Mouse (Mus musculus): ENCODE measurements at regions not wholly inside any gene's neighbourhood (a gene's known extent, or its start where the extent isn't known, plus 50 kb on each side); places are given as distances from the start of the nearest gene placed in this dataset.

DNA sequence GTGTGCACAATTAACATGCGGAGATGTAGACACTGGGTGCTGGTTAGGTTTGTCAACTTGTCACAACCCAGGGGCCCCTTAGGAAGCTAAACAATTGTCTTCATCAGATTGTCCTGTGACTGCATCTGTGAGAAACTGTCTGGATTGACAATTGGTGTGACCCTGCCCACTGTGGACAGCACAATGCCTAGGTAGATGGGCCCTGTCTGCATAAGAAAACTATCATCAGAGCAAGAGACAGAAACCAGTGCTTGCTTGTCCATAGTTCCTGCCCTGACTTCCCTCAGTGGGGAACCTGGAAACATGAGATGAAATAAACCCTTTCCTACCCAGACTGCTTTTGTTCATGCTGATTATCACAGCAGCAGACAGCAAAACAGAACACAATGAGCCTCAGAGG is 63.5 kb upstream of the Tyw5 start:
- no peak for DNase-seq (ENCODE audit: low spot score in 2 of 2)

DNA sequence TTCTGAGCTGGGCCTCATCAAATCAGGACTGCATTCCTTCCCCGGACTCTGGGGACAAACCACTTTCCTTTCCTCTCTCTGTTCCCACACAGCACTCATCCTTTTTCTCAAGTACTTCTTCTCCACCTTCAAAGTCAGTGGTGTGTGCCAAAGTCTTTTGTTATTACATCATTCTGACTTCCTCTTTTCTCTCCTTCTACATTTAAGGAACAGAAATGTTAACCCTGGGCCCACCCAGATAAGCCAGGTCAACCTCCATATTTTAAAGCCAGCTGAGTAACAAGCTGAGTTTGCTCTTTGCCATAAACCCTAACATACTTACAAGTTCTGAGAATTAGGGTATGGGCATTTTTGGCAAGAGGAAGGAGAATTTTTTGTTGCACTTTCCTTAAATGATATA is 65.3 kb upstream of the Tyw5 start:
- no peak for DNase-seq (ENCODE audit: low spot score in 2 of 2)

DNA sequence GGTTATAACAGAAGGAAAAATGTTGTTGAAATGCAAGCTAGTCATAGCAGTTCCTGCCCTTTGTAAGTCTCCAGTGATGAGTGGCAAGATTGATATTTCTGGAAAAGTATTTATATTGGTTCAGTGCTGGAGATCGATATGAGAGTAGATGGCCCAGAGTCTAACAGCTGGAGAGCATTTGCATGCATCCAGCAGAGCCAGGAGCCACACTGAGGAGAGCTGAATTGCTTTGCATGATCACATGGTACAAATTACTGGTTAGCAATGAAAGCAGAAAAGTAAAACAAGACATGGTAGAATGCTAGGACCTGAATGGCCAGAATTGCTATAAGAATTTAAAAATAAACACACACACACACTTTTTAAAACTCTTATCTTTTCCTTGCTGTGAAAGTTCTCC is 70.8 kb upstream of the Tyw5 start:
- no peak for DNase-seq (ENCODE audit: low spot score in 2 of 2)

DNA sequence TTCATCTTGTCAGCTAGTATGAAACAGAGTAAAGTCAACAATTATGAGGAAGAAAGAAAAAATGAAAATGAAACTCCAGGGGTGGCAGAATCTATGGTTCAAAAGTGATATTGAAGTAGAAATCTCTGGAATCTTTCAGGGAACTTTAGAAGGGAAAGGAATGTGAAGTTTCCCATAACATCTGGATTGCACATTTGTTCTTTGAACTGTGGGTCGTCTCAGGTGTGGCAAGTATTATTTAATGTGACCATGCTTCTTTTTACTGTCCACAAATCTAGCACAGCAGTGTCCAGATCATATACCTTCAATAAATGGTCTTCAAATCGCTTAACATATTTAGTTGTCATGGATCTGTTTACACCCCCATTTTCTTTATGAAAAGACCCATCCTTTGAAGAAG is 71.2 kb upstream of the Tyw5 start:
- no peak for DNase-seq (ENCODE audit: low spot score in 2 of 2)

DNA sequence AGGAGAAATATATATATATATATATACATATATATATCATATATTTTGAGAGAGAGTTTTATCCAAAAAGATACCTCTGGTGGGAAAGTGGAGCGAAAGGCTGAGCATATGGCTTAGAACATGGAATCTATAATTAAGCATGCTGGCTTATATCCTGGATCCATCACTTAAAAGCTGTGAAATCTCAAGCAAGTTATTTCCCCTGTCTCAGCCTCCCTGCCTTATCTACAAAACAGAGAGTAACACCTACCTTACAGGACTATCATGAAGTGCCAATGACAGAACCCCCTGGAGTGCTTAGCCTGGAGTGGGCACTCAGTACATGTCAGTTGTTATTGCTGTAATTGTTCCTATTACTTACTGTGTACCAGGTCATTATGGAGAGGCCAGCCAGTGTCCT is 71.9 kb upstream of the Tyw5 start:
- no peak for DNase-seq (ENCODE audit: low spot score in 2 of 2)

DNA sequence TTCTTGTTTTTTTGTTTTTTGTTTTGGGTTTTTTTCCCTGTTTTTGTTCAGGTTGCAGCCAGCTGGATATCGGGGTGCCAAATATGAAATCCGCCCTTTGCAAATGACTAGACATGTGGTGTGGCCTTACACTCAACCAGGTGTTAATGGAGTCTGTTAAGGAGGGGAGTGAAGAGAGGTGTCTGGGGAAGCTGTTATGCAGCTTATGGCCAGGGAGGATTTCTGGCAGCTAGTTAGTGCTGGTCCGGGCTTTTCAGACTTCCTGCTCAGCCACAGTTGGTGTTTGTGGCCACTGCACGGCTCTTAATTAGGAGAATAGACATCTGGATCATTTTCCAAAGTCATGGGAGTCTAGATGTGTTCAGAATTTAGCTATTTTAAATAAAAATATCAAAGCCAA is 72.7 kb upstream of the Tyw5 start:
- DNase-seq (ENCODE audit: low spot score in 2 of 2) = no peak

DNA sequence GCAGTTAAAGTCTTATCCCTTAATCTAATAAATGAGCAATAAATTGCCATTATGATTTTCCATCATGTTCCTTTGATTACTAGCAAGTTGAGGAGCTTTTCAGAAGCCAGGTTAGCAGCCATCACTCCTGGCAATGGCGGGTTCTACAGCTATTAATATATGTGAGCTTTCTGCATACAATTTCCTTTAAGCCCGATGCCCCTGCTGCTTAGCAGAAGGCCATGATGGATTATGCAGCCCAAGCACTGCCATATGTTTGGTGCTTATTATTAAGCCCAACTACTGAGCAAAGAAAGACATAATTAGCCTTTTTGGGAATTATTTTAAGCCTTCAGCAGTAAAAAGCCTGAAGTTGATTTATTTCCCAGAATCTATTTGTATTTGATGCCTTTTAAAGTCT is 82.3 kb upstream of the Tyw5 start:
- no peak for DNase-seq (ENCODE audit: low spot score in 2 of 2)

DNA sequence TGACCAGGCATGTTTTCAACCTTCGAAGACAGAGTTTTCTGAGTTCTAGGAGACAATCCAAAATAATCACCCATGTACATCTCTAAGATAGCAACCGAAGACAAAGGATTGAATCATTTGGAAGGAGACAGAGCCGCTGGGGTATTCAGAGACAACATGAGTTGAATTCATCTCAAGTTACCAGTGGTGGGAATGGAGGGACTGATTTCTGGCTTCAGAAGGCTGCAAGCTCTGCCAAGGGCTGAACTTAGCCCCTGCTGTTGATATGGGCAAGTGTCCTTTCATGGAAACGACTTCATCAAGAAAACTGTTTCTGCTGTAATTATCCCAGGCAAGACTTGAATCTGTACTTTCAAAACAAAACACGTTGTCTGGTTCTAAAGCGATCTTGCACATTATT is 82.7 kb upstream of the Tyw5 start:
- no peak for DNase-seq (ENCODE audit: low spot score in 2 of 2)

DNA sequence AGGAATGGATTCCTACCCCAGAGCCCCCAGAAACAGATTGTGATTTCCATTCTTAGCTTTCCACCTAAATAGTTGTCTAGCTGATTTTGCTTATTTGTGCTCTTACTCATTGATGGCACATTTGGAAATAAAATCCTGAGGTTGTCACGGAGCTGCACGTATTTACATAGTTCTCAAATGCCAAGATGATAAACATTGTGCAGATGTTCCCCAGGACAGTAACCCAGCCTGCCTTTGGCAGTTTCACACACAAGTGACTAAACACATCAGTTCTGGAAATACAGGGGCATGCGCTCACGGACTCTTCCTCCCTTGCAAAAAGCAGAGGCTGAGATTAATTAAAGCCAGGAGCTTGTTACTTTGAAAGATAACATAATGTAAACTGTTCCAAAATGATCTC is 83.1 kb upstream of the Tyw5 start:
- no peak for DNase-seq (ENCODE audit: low spot score in 2 of 2)

DNA sequence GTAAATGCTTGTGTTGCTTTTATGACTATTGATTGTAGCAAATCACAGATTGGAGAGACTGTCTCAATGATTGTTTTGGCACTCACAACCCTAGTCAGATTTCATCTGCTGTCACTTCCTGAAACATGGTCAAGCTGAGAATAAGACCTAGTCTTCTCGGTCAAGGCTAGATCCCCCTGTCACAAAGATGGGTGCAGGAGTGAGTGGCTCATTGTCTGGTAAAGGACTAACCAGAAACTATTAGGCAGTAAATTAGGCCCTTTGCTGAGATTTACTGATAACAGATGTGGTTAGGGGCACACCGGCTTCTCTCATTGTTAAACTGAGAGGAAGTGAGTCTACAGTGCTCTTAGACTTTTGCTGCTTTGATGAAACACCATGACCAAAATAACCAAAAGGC is 85.8 kb upstream of the Tyw5 start:
- no peak for DNase-seq (ENCODE audit: low spot score in 2 of 2)

DNA sequence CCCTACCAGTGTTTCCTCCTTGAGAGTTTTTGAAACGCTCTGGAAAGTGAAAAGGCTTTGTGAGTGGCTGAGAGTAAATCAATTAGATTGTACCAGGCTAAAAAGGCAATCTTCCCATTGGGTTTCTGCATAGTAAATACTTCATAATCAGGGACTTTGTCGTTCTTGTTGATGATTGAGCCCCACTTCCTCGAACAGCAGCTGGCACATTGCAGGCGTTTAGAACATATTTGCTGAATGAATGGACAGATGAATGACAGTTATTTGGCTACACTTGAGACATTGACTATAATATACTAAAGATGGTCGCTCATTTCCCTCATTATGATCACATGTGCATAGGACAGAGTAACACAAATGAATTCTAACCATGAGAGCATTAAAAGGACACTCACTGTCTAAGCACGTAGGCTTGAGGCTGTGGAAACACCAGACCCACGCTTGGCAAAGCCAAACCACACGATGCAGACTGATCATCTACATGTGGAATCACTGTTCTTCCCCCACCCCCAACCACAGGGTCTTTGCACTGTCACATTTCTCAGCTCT is 90.7 kb upstream of the Tyw5 start:
- no peak for DNase-seq (ENCODE audit: low spot score in 2 of 2)

DNA sequence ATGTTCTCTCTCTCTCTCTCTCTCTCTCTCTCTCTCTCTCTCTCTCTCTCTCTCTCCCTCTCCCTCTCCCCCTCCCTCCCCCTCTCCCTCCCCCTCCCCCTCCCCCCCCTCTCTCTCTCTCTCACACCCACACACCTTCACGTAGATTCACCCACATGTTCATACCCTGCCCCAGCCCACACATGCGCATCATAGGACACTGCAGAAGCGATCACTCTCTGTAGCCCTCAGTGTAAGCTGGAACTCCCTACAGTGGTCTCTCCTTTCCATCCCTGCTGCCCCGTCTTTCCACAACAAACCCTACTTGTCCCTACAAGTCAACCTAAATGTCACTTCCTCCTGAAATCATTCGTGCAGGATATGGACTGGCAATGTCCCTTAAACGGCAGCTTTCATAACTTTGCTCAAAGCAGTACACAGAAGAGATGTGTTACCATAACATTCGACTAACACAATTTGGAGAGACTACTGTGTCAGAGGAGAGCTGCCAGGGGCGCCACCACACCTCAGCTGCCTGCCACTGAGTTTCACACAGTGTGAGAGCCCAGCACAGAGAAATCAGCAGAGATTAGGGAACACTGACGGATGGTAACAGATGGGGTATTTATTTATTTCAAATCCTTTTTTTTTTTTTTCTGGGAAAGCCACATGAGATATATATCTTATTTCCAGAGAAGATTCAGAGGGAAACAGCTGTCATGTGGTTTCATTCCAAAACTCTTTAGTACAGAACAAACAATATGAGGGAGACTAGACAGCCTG is 103.6 kb upstream of the Tyw5 start:
- no peak for DNase-seq (ENCODE audit: low spot score in 2 of 2)

DNA sequence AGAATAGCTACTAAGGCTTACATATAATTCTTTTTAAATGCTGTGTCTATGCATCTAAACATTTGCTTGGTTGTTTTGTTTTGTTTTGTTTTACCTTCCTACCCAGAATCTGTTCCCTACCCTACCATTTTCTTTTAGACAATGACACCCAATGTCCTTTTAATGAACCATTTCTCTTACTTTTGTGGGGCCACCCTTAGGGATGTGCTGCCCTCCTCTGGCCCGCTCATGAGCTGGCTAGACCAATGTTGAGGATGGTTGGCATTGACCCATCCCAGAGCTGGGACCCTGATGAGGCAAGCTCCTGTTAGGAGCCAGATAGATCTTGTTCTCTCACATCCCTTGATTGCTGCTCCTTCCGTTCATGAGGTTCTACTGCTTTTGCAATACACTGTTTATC is 105.0 kb upstream of the Tyw5 start:
- DNase-seq (ENCODE audit: low spot score in 2 of 2) = no peak

DNA sequence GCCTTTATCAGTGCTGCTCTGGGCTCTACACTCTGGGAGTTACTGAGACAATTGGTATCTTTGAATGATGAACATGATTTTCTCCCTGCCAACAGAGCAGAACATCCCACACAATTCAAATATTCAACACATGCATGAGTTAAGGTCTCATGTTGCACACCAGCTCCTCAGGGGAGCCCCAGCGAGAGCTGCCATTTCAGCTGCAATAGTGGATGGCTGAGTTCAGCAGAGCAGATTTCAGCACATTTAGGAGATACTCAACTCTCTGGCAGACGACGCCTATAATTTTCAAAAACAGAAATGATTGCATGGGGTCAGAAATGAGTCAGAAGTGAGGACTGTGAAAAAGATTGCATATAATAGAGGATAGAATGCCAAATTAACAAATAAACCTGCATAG is 105.6 kb upstream of the Tyw5 start:
- no peak for DNase-seq (ENCODE audit: low spot score in 2 of 2)

DNA sequence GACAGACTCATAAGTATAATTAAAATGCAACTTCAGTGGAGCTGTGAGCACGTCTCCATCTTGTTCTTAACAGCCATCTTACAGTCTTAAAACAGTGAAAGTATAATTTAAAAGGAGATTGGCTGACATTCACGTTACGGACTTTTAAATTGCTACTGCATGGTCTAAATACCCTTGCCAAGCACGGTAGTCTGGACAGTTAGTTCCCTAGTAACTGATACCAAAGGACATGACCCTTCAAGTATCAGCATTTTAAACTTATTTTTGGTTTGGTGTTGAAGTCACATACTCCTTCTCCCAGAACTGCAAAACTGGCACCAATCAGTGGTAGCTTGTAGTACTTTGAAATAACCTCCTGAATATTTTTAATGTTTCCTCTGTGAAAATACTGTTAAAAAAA is 119.1 kb upstream of the Tyw5 start:
- DNase-seq (ENCODE audit: low spot score in 2 of 2) = no peak

DNA sequence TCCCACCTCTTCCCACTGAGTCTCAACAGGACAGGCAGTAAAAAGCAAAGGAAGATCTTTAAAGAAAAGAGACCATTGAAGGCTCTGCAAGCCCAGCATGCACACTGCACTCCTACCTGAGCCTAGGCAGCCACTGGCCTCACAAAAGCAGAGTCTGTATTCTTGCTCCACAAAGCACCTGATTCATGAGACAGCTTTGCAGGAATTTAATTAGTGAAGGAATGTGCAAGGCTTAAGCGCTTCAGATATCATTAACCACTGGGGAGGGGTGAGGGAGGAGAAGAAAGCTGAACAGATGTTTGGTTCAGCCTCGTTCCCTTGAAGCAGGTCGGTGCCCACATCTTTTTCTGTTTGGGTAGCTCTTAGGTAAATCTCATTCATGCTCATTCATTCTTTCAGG is 121.8 kb upstream of the Tyw5 start:
- no peak for DNase-seq (ENCODE audit: low spot score in 2 of 2)

DNA sequence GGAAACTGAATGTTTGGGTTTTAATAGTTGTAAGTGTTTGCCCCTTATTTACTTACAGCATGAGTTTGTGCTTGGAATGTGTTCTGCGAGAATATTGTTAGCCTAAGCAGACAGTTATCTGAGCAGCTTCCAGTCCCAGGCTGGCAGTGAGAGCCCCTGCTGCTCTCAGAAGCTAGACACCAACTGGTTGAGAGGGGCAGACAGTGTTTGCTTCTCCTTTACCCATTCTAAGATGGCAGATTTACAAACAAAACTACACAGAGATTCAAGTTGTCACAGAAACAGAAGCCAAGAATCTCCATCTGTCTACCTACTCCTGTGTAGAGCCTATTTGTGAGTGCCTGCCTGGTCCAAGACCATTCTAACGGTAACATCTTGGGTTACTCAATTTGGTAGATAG is 122.4 kb upstream of the Tyw5 start:
- DNase-seq (ENCODE audit: low spot score in 2 of 2) = no peak

DNA sequence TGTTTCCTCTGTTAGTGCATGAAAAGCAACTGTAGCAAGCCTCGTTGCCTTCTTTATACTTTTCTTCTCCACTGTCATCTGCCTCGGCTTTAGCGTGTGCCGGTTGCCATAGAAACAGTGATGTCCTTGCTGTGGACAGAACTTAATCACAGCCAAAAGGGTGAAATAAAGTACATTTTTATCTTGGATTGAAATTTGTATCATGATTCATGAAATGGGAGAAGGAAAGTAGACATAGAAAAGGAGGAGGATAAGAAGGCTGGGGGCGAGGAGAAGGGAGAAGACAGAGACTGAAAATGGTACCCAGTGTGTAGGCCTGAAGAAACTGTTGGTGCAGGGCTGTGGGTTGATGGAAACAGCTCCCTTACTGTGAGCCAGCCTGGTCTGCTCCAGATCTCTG is 130.5 kb upstream of the Tyw5 start:
- peak; percentile 37 to 43 for DNase-seq (ENCODE audit: low spot score in 2 of 2)

DNA sequence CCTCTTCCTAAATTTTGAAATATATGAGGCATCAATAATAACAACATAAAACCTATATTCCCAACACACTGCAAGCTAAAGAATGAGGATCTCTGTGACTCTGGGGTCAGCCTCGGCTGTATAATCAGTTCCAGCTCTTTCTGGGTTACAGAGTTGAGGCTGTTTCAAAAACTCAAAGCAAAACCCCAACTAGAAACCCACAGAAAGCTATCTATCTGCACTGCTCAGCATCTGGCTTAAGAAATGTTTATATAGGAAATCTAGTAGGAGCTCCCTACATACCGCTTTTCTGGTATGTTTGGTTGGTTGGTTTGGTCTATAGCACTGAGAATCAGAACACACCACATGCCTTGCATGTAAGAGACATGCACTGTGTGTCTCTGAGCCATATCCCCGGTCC is 137.8 kb upstream of the Tyw5 start:
- DNase-seq (ENCODE audit: low spot score in 2 of 2) = no peak

DNA sequence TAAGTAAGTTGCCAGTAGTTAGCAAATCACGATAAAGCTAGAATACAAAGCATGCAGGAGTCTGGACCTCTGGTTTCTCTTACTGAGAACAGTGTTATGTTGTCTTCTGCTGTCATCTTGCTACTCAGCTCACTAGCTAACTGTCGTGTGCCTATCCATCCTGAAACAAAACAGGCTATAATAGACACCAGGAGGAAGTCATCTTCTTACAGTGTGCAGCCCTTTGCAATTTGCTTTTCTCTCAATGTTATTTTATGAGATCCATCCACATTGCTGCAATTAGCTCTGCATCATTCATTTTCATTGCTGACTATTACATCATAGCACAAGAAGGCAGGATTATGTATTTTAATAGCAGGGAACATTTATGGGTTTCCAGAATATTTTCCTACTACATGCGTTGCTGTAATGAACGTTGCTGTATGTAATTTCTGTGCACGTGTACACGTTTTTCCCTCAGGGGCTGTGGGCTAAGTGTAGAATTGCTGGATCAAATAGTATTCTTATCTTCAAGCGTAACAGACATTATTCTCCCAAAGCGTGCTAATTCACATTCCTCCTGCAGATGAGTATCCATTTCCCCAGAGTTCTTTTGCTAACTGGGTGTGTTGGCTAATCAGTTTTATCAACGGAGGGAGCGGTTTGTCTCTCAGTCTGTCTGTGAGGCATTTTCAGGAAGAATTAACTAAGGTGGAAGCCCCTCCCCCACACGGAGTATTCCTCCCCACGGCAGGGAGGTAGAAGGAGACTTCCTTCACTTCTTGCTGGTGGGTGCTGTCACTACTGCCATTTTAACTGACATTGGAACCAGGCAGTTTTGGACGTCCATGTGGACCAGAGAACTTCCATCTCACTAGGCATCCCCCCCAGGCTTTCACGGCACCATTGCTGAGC is 139.1 kb upstream of the Tyw5 start:
- DNase-seq (ENCODE audit: low spot score in 2 of 2) = no peak

DNA sequence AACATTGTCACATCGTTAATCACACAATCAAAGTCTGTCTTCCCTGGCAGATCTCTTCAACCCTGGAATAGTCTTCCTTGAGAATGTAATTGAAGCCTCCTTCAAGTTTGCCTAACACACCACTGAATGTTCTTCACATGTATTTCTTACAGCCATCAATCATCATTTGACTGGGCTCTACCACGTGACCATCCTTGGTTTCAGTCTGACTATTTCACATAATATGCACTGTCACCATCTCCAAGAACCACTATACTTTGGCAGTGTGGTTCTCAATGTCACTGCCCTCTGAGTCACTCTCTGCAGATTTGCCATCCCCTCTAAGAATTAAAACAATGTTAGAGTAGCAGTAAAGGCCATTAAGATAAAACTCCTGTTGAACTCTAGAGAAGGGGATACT is 154.6 kb upstream of the Tyw5 start:
- no peak for DNase-seq (ENCODE audit: low spot score in 2 of 2)

DNA sequence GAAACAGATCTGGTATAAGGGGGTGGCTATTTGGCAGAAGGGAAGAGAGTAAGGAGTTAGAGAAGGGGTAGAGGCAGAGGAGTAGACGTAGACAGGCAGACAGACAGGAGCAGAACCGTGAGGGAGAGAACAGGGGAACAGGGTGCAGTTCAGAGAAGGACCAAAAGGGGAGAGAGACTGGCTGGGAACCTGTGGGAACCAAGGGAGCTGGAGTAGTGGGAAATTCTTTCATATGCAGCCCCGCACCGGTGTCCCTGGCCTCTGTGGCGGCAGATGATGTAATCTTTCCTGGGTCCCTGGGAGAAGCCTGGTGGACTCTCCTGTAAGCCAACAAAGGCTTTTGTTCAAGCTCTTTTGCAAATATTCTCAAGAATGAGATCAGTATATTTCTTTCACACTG is 157.8 kb upstream of the Tyw5 start:
- no peak for DNase-seq (ENCODE audit: low spot score in 2 of 2)

DNA sequence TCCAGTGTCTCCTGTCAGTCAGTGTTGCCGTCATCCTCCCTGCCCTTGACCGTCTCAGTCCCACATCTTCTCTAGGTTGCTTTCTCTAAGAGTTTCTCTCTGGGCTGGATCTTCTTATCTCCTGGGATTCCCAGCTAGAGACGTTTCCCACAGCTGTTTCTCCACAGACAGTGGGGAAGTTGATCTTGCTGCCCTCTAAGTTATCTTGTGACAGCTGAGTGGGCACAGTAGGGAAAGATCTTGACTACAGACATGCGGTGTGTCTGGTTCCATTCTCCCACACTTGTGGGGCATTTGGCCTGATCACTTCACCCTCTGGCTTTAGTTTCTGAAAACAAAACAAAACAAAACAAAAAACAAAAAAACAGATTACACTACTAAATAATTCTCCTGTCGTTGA is 165.2 kb upstream of the Tyw5 start:
- no peak for DNase-seq (ENCODE audit: low spot score in 2 of 2)

Measured in frontal cortex, postnatal 36 days (tissue).